Mouse (Mus musculus): Measurements from ENCODE around the gene Necab3. TPM values are rescaled to one million over a fixed set of nuclear protein-coding genes. Genes with fewer than 3 reads are reported as not detected.

The Necab3 gene
- polyA plus RNA-seq, 1 experiment = 122 TPM

- DNase-seq (ENCODE audit: extremely low spot score in 1 of 2, low spot score in 1 of 2) = no peak
Observed at GRCm38 (mm10) chr2:154548688-154549087, 10.0 kb downstream of the Necab3 start.

GRCm38 (mm10) chr2:154546711-154547110 lies 12.0 kb downstream of the Necab3 start, which contains the start of gene 1700003F12Rik:
1700003F12Rik (plus strand) TSS chr2:154547085.
- no peak for DNase-seq (ENCODE audit: extremely low spot score in 1 of 2, low spot score in 1 of 2)

GRCm38 (mm10) chr2:154543567-154544347 lies 14.9 kb downstream of the Necab3 start:
- peak; percentile 76 to 81 for DNase-seq (ENCODE audit: extremely low spot score in 1 of 2, low spot score in 1 of 2)

- no peak for DNase-seq (ENCODE audit: extremely low spot score in 1 of 2, low spot score in 1 of 2)
Observed at GRCm38 (mm10) chr2:154541630-154542029, 17.1 kb downstream of the Necab3 start.

- DNase-seq (ENCODE audit: extremely low spot score in 1 of 2, low spot score in 1 of 2) = peak in 1 of 2 experiments; percentile 83
Observed at GRCm38 (mm10) chr2:154539720-154540119, 19.0 kb downstream of the Necab3 start.

- no peak for DNase-seq (ENCODE audit: extremely low spot score in 1 of 2, low spot score in 1 of 2)
Observed at GRCm38 (mm10) chr2:154538710-154539109, 20.0 kb downstream of the Necab3 start.

GRCm38 (mm10) chr2:154538310-154538709 lies 20.4 kb downstream of the Necab3 start:
- peak; percentile 76 to 77 for DNase-seq (ENCODE audit: extremely low spot score in 1 of 2, low spot score in 1 of 2)

GRCm38 (mm10) chr2:154534704-154535270 lies 23.9 kb downstream of the Necab3 start:
- no peak for DNase-seq (ENCODE audit: extremely low spot score in 1 of 2, low spot score in 1 of 2)

- no peak for DNase-seq (ENCODE audit: extremely low spot score in 1 of 2, low spot score in 1 of 2)
Observed at GRCm38 (mm10) chr2:154532888-154533287, 25.8 kb downstream of the Necab3 start.

- no peak for DNase-seq (ENCODE audit: extremely low spot score in 1 of 2, low spot score in 1 of 2)
Observed at GRCm38 (mm10) chr2:154526531-154526930, 32.2 kb downstream of the Necab3 start.

GRCm38 (mm10) chr2:154525285-154525684 lies 33.4 kb downstream of the Necab3 start:
- peak; percentile 45 to 78 for DNase-seq (ENCODE audit: extremely low spot score in 1 of 2, low spot score in 1 of 2)

- DNase-seq (ENCODE audit: extremely low spot score in 1 of 2, low spot score in 1 of 2) = no peak
Observed at GRCm38 (mm10) chr2:154522334-154522733, 36.4 kb downstream of the Necab3 start.

- DNase-seq (ENCODE audit: extremely low spot score in 1 of 2, low spot score in 1 of 2) = no peak
Observed at GRCm38 (mm10) chr2:154521449-154521848, 37.2 kb downstream of the Necab3 start.

GRCm38 (mm10) chr2:154517424-154517823 lies 41.3 kb downstream of the Necab3 start:
- peak in 1 of 2 experiments; percentile 21 for DNase-seq (ENCODE audit: extremely low spot score in 1 of 2, low spot score in 1 of 2)

GRCm38 (mm10) chr2:154516944-154517343 lies 41.7 kb downstream of the Necab3 start:
- no peak for DNase-seq (ENCODE audit: extremely low spot score in 1 of 2, low spot score in 1 of 2)

- no peak for DNase-seq (ENCODE audit: extremely low spot score in 1 of 2, low spot score in 1 of 2)
Observed at GRCm38 (mm10) chr2:154510141-154510540, 48.5 kb downstream of the Necab3 start.

GRCm38 (mm10) chr2:154508450-154508849 lies 50.2 kb downstream of the Necab3 start:
- DNase-seq (ENCODE audit: extremely low spot score in 1 of 2, low spot score in 1 of 2) = no peak

GRCm38 (mm10) chr2:154507566-154508283 lies 51.0 kb downstream of the Necab3 start:
- DNase-seq (ENCODE audit: extremely low spot score in 1 of 2, low spot score in 1 of 2) = peak in 1 of 2 experiments; percentile 55

GRCm38 (mm10) chr2:154507076-154507475 lies 51.6 kb downstream of the Necab3 start:
- no peak for DNase-seq (ENCODE audit: extremely low spot score in 1 of 2, low spot score in 1 of 2)

GRCm38 (mm10) chr2:154500758-154501157 lies 57.9 kb downstream of the Necab3 start:
- peak in 1 of 2 experiments; percentile 30 for DNase-seq (ENCODE audit: extremely low spot score in 1 of 2, low spot score in 1 of 2)

- no peak for DNase-seq (ENCODE audit: extremely low spot score in 1 of 2, low spot score in 1 of 2)
Observed at GRCm38 (mm10) chr2:154499717-154500247, 58.9 kb downstream of the Necab3 start.
